Mouse (Mus musculus) cerebellum, adult 2 months (tissue): ENCODE results near the gene Peli2. TPM values are rescaled to one million over a fixed set of nuclear protein-coding genes. Genes with fewer than 3 reads are reported as not detected.

Experiments used
- DNase-seq, 2 experiments: peaks; one replicate each; pipeline ENCODE4 v3.0.0; 2021
- H3K27ac ChIP-seq: fragments of 200-500 bp; 2 replicates; pipeline ENCODE4 v1.5.1; 2012; ENCODE audit warnings: low read length, control low read depth, inconsistent platforms; ENCODE audit not compliant: insufficient read depth
- H3K27me3 ChIP-seq: fragments of 200-500 bp; 2 replicates; pipeline ENCODE4 v1.6.1; 2012; ENCODE audit warnings: inconsistent platforms, mild to moderate bottlenecking, low read length, moderate library complexity; ENCODE audit not compliant: control insufficient read depth, insufficient read depth
- H3K4me1 ChIP-seq: fragments of 200-500 bp; 2 replicates; pipeline ENCODE4 v1.6.1; 2011; ENCODE audit warnings: low read length; ENCODE audit not compliant: control insufficient read depth, insufficient read depth
- H3K4me3 ChIP-seq: fragments of 200-500 bp; replicated peaks from 2 replicates; pipeline ENCODE3; 2011; ENCODE audit warnings: mild to moderate bottlenecking, low read depth, low read length, control low read depth; ENCODE audit not compliant: insufficient read depth
- CTCF ChIP-seq: fragments of 200-500 bp; IDR thresholded peaks from 2 replicates; pipeline ENCODE4 v1.5.1; 2011; ENCODE audit warnings: low read depth, mild to moderate bottlenecking, control low read depth, low read length, moderate library complexity, borderline replicate concordance; ENCODE audit not compliant: insufficient read depth
- POLR2A ChIP-seq: fragments of 200-500 bp; IDR thresholded peaks from 2 replicates; pipeline ENCODE4 v1.6.1; 2011; ENCODE audit warnings: low read length, control low read depth, borderline replicate concordance; ENCODE audit not compliant: insufficient read depth
- whole genome bisulfite sequencing: fragments of 180-500 bp; shearing (Covaris S2); methylation state at CpG from one replicate; pipeline ENCODE4 v1.1.7; 2018; 5-methylcytosine and 5-hydroxymethylcytosine counted together
- polyA plus RNA-seq: library from polyadenylated mRNA; depleted of rRNA; stranded (reverse); fragments of >200 nt; gene quantifications from 2 replicates; pipeline ENCODE4 v1.2.3, GENCODE M21; 2012

The Peli2 gene
- polyA plus RNA-seq, 1 experiment: 28.5 TPM

DNA sequence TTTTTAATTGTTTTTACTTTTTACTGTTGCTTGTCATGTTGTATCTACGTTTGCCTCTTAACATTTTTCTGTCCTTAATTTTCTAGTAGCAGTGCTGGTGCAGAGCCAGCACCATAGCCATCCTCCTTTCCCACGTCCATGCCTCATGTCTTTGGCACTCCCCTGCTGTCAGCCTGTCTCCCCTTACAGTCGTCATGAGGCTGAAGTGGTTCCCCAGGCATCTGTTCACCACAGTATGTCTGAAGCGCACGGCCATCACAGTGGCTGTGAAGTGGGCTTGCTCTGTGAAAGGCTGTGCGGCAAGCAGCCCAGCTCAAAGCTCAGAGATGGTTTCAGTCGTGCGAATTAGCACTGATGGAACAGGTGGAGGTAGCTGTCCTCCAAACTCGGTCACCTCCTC is 66.5 kb downstream of the Peli2 start:
- no peak for DNase-seq
- Histone ChIP-seq H3K27ac (no peak overlapping the region), H3K4me1 (peaks cover 31% of the 10 kb centered on the region), H3K27me3 (no peaks in the 10 kb centered on the region), H3K4me3 (no peak overlapping the region)
- TF ChIP-seq POLR2A: no peak
- no peak for TF ChIP-seq CTCF
- WGBS: 21% methylated on average over 9 of the region's 9 CpGs

DNA sequence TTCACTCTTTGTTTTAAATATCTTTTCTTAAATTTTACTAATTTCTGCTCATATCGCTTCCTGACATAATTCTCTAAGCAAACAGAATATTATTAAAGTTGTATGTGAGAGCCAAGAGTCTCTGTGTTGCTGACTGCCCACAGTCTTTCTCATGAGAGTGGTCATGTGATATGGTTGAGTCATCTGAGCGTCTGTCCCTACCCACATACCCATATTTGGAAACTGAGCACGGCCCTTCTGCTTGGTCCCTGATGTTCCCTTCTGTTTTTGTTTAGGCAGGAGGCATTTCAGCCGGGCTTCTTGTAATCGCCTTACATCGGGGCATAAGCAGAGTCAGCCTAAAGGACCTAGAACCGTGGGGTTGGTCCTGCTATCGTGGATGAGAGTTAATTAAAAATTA is 68.7 kb downstream of the Peli2 start:
- 29% methylated on average over 8 of the region's 8 CpGs for WGBS
- no peak overlapping the region for H3K4me3 ChIP-seq
- peaks cover 33% of the 10 kb centered on the region for H3K4me1 ChIP-seq
- peak in 1 of 2 experiments; percentile 64 for DNase-seq
- TF ChIP-seq CTCF (no peak), POLR2A (no peak)
- no peaks in the 10 kb centered on the region for H3K27me3 ChIP-seq
- no peak overlapping the region for H3K27ac ChIP-seq

DNA sequence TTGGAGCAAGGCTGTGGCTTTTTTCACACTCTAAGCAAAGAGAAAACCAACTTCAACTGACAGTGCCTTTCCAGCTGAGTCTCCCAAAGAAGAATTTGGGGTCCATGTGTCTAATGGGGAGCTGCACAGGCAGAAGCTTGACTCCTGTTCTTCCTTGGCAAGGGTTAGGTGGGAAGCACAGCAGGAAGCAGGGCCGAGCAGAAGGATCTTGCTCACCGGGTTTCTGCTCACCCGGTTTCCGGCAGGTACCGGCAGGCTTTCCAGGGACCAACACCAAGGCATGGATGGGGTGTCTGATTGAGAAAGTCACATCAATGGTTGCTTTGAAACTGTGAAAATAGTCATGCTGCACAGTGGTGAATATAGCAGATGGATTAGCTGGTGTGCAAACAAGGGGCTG is 70.3 kb downstream of the Peli2 start:
- peaks cover 33% of the 10 kb centered on the region for H3K4me1 ChIP-seq
- H3K4me3 ChIP-seq: no peak overlapping the region
- H3K27ac ChIP-seq: peak overlapping the region; percentile 10; the same call in 1 of the 2 replicates
- 14% methylated on average over 5 of the region's 5 CpGs for WGBS
- TF ChIP-seq POLR2A (no peak), CTCF (no peak)
- no peaks in the 10 kb centered on the region for H3K27me3 ChIP-seq
- DNase-seq: no peak

DNA sequence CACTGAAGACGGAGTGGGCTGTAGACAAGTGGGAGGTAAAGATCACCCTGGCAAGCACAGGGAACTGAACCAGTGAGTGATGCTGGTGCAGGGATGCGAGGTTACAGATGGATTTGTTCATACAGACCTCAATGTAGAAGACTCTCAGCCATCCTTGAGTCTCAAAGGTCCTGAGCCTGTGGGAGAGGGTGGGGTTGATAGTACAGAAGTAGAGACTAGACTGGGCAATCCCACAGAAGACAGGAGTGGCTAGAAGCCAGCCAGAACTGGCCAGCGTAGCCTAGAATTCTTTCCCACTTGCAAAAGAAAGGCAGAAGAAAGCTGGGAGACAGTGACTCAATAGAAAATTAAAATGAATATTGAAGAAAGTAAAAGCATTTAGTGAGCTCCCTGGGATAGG is 71.3 kb downstream of the Peli2 start:
- WGBS: 85% methylated on average over 3 of the region's 3 CpGs
- Histone ChIP-seq H3K27me3 (no peaks in the 10 kb centered on the region), H3K4me1 (peaks cover 29% of the 10 kb centered on the region), H3K4me3 (no peak overlapping the region), H3K27ac (no peak overlapping the region)
- TF ChIP-seq CTCF (no peak), POLR2A (no peak)
- DNase-seq: no peak

DNA sequence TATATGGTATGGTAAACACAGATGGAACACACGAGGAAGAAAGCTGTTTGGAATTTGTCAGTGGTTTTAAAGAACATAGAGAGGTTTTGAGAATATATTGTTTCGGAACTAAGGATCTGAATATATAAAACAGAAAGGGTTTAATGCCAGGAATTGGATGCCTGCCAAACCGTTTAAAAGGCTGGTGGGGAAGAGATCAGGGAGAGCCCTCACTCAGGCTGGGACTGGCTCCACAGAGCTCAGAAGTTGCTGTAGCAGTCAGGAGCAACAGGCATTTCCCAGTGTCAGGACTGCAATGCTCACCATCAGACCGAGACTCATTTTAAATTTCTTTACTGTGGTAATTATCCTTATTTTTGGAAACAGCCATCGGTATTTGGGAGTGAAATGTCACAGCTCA is 76.2 kb downstream of the Peli2 start:
- no peak overlapping the region for H3K4me3 ChIP-seq
- H3K27ac ChIP-seq: no peak overlapping the region
- no peaks in the 10 kb centered on the region for H3K27me3 ChIP-seq
- peaks cover 38% of the 10 kb centered on the region for H3K4me1 ChIP-seq
- DNase-seq: no peak
- no peak for TF ChIP-seq POLR2A
- no peak for TF ChIP-seq CTCF
- whole genome bisulfite sequencing: 40% methylated on average over 5 of the region's 5 CpGs

DNA sequence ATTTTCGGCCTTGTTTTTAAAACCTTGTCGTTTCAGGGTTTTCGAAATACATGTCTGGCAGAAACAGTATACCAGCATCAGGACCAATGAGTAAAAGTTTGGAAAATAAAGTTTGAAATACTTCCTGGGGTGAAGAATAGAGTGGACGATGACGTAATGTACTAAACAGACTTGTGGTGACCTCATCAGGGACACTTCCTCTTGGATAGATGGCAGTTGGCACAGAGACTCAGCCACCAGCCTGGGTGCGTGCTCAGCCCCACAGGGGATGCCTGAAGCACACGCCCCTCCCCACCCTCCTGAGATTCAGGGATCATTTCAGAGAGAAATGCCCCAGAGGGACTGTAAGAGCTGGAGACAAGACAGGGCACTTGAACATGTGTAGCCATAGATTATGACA is 76.7 kb downstream of the Peli2 start:
- DNase-seq: no peak
- H3K27ac ChIP-seq: no peak overlapping the region
- H3K4me1 ChIP-seq: peaks cover 34% of the 10 kb centered on the region
- TF ChIP-seq CTCF (no peak), POLR2A (no peak)
- 51% methylated on average over 7 of the region's 7 CpGs for WGBS
- no peak overlapping the region for H3K4me3 ChIP-seq
- no peaks in the 10 kb centered on the region for H3K27me3 ChIP-seq

DNA sequence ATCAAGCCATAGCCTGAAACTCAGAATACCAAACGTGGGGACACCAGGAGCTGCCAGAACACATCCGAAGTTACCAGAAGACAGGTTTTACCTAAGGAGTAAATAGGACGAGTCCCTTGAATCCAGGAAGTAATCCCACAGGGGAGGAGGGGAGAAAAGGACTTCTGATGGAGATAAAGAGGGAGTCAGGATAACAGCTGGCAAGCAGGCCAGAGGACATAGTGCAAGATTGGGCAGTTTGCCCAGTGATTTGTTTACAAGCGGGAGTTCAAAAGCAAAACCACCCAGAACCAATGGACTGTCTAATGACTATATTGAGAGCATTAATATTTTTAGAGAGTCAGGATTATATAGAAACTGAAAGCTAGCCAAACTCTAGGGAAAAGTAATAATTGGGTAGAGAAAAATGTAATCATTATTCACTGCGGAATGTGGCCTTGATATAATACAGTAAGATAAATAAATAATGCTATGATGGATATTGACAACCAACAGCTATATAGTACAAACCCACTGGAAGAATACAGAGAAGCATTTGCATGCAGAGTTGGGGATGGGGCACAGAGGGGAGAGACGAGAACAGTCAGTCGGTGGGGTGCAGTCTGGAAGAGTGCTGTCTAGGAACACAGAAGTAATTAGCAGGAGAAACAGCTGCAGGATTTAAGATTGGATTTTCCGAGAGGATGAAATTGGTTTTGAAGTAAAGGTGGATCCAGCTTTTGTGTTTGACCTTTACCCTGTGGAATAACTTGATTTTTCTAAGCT is 77.7 kb downstream of the Peli2 start:
- H3K4me1 ChIP-seq: peaks cover 34% of the 10 kb centered on the region
- H3K27ac ChIP-seq: no peak overlapping the region; the same call in 1 of the 2 replicates
- DNase-seq: no peak
- WGBS: 59% methylated on average over 8 of the region's 8 CpGs
- no peak overlapping the region for H3K4me3 ChIP-seq
- no peak for TF ChIP-seq POLR2A
- no peak for TF ChIP-seq CTCF
- no peaks in the 10 kb centered on the region for H3K27me3 ChIP-seq

DNA sequence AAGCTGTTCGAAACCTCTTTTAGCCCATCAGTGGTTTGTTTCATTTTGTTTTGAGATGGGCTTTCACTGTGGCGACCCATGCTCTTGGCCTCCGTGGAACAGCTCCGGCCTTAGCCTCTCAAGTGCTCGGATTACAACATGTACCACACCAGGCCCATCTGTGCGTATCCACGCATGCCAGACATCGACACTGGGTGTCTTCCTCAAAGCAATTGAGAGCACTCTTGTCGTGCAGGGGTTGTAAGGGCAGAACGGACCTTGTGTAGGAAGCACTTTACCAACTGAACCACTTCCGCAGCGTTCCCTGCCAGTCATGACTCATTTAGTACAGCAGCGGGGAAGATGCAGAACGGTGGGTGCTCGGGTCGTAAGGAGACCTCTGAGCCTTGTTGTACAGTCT is 78.3 kb downstream of the Peli2 start:
- DNase-seq: peak; percentile 58 to 62
- H3K4me1 ChIP-seq: peaks cover 34% of the 10 kb centered on the region
- H3K27me3 ChIP-seq: no peaks in the 10 kb centered on the region
- WGBS: 20% methylated on average over 16 of the region's 16 CpGs
- TF ChIP-seq POLR2A: no peak
- TF ChIP-seq CTCF: no peak
- no peak overlapping the region for H3K4me3 ChIP-seq
- H3K27ac ChIP-seq: peak overlapping the region; percentile 14; the same call in 1 of the 2 replicates
